7 mouse cellular contexts compared by ENCODE assay signal in genomic region chr6:82763871-82764503, GRCm38 (mm10). TPM values are rescaled to one million over a fixed set of nuclear protein-coding genes. Genes with fewer than 3 reads are reported as not detected.
DNase-seq lines count a peak whose midpoint lies in the region; ATAC-seq and TF ChIP-seq lines count a peak whose summit lies in the region.

No protein-coding gene starts in this region.

- peak; percentile 62 for ATAC-seq in stomach, postnatal 0 days (ENCODE audit: low FRiP score, low TSS enrichment)

- no peaks in the 10 kb centered on the region for H3K79me2 ChIP-seq in liver, adult 2 months (ENCODE audit: control insufficient read depth, insufficient read depth, low read length)

- no peak overlapping the region for H3K4me3 ChIP-seq in liver, adult 2 months (ENCODE audit: insufficient read depth, low read depth, low read length)
- no peak overlapping the region for H3K4me3 ChIP-seq in stomach, postnatal 0 days (ENCODE audit: low read depth, low read length)

- 57% methylated on average over 9 of the region's 9 CpGs for WGBS in liver, adult 2 months
- 31% methylated on average over 9 of the region's 9 CpGs for WGBS in stomach, postnatal 0 days

- no peaks in the 10 kb centered on the region; the same call in 1 of the 2 replicates for H3K4me1 ChIP-seq in liver, adult 2 months (ENCODE audit: control insufficient read depth, insufficient read depth, low read length)
- H3K4me1 ChIP-seq in stomach, postnatal 0 days (replicated peaks; ENCODE audit: control insufficient read depth, insufficient read depth) = peaks cover 12% of the 10 kb centered on the region

- TF ChIP-seq EP300 in stomach, postnatal 0 days (optimal IDR thresholded peaks at IDR 0.05) = no peak

- no peak for TF ChIP-seq CTCF in liver, adult 2 months (IDR thresholded peaks at IDR 0.05; ENCODE audit: low read depth, low read length)
- TF ChIP-seq CTCF in stomach, postnatal 0 days (IDR thresholded peaks at IDR 0.05; ENCODE audit: low read depth) = no peak

- H3K4me2 ChIP-seq in stomach, postnatal 0 days (replicated peaks; ENCODE audit: low read depth) = no peak overlapping the region

- no peaks in the 10 kb centered on the region for H3K9me3 ChIP-seq in stomach, postnatal 0 days (ENCODE audit: control insufficient read depth, low read length)

- H3K27ac ChIP-seq in liver, adult 2 months (replicated peaks; ENCODE audit: insufficient read depth, low read depth, low read length) = peak overlapping the region; percentile 58
- H3K27ac ChIP-seq in stomach, postnatal 0 days (replicated peaks) = peak overlapping the region; percentile 59; the same call in 1 of the 2 replicates

- H3K9ac ChIP-seq in liver, adult 2 months (ENCODE audit: low read depth, low read length) = no peak overlapping the region
- no peak overlapping the region for H3K9ac ChIP-seq in stomach, postnatal 0 days (ENCODE audit: low read length)

- no peaks in the 10 kb centered on the region for H3K36me3 ChIP-seq in liver, adult 2 months (ENCODE audit: control insufficient read depth, insufficient read depth, low read length)
- H3K36me3 ChIP-seq in stomach, postnatal 0 days (ENCODE audit: control insufficient read depth, insufficient read depth, low read length) = no peaks in the 10 kb centered on the region

- TF ChIP-seq POLR2A in liver, adult 2 months (IDR thresholded peaks at IDR 0.05; ENCODE audit: extremely low read depth, insufficient read depth, low read length) = no peak

- DNase-seq in ovary, adult 18-20 months (ENCODE audit: low spot score) = peak; percentile 59
- no peak for DNase-seq in ovary, postnatal 14 days (ENCODE audit: low spot score)
- peak; percentile 20 for DNase-seq in embryo, embryonic 10 days (ENCODE audit: low spot score)
- peak; percentile 50 for DNase-seq in liver, adult 2 months (ENCODE audit: extremely low read depth, low read depth, low spot score)
- DNase-seq in stomach, postnatal 0 days (ENCODE audit: low spot score) = peak; percentile 52
- no peak for DNase-seq in thymus, postnatal 10 days (ENCODE audit: low spot score in 2 of 2)
- DNase-seq in kidney, adult 18-20 months = no peak

- H3K27me3 ChIP-seq in liver, adult 2 months (ENCODE audit: control insufficient read depth, insufficient read depth, low read length) = no peaks in the 10 kb centered on the region
- H3K27me3 ChIP-seq in stomach, postnatal 0 days (ENCODE audit: control insufficient read depth, insufficient read depth, low read length) = no peaks in the 10 kb centered on the region

RNA-seq across cellular contexts. Expression of gene Hk2, which starts 10.3 kb away (rescaled TPM):
- total RNA-seq in liver, adult 2 months (2014; rRNA removed) = 1.0 and 1.3 TPM in 2 replicates
- 0.54 and 0.87 TPM in 2 replicates for polyA plus RNA-seq in liver, adult 2 months (2012; rRNA removed)
- polyA plus RNA-seq in stomach, postnatal 0 days (2015; fragmentation: Nextera tagmentation; extraction: Ambion mirVana) = 7.1 and 8.9 TPM in 2 replicates

RNA-seq across cellular contexts. Expression of gene Pole4, which starts 58.8 kb away (rescaled TPM):
- total RNA-seq in liver, adult 2 months (2014; rRNA removed) = 23.7 and 24.8 TPM in 2 replicates
- polyA plus RNA-seq in liver, adult 2 months (2012; rRNA removed) = 12.2 and 21.5 TPM in 2 replicates
- polyA plus RNA-seq in stomach, postnatal 0 days (2015; fragmentation: Nextera tagmentation; extraction: Ambion mirVana) = 79.8 and 84.5 TPM in 2 replicates

Comparison
In these comparisons a context has a peak if more than half of its experiments do, and no peak if none do; other contexts are left out.
1. DNase-seq: peak in ovary, adult 18-20 months (single experiment), embryo, embryonic 10 days (single experiment), liver, adult 2 months (single experiment) and stomach, postnatal 0 days (single experiment); none in ovary, postnatal 14 days (single experiment), thymus, postnatal 10 days (0 of 2) and kidney, adult 18-20 months (single experiment).